Mouse (Mus musculus): ENCODE measurements around the gene Cab39.

GRCm38 (mm10) chr1:85898761-85899387 lies 105.6 kb downstream of the Cab39 start:
- TF ChIP-seq CTCF (IDR thresholded peaks at IDR 0.05; ENCODE audit: low read depth) (no peak), EP300 (IDR thresholded peaks at IDR 0.05; ENCODE audit: low read depth) (no peak)

All from liver, postnatal 0 days (tissue).